Mouse (Mus musculus) spleen, adult 2 months (tissue): ENCODE results near the gene Hira.

Source experiments
- CTCF ChIP-seq: fragments of 200-500 bp; IDR thresholded peaks from 2 replicates; pipeline ENCODE4 v1.5.1; 2011; ENCODE audit warnings: mild to moderate bottlenecking, inconsistent platforms; ENCODE audit not compliant: insufficient read depth, insufficient read length, insufficient replicate concordance; ENCODE audit errors: extremely low read depth
- POLR2A ChIP-seq: fragments of 200-500 bp; IDR thresholded peaks from 2 replicates; pipeline ENCODE4 v1.6.1; 2011; ENCODE audit warnings: low read depth, low read length, inconsistent platforms

GRCm38 (mm10) chr16:18952813-18953212, 76.0 kb downstream of the Hira start:
- TF ChIP-seq CTCF: no peak
- no peak for TF ChIP-seq POLR2A
